Mouse (Mus musculus) testis, postnatal 14 days (tissue): ENCODE measurements around the gene Cntn6.

Experiments used
- DNase-seq: peaks from one replicate; pipeline ENCODE4 v3.0.0; 2021; ENCODE audit warnings: low spot score

The Cntn6 gene

DNA sequence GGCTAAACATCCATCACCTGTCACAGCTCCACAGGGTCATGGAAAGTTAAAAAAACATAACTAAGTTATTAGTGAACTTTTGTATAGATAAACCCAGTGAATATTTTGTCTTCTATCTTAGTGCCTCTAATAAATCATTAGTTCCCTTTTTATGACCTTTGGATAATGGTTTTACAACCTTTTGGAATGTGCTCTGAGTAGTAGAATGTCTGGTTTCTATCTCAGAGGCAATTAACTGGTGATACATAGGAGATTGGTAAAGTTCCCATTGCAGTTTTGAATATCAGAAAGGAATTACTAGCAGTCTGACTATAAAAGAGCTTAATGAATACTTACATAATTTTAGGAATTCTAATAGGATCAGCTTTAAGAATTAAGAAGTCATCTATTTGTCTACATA, 265.5 kb downstream of the Cntn6 start:
- DNase-seq, result no peak

DNA sequence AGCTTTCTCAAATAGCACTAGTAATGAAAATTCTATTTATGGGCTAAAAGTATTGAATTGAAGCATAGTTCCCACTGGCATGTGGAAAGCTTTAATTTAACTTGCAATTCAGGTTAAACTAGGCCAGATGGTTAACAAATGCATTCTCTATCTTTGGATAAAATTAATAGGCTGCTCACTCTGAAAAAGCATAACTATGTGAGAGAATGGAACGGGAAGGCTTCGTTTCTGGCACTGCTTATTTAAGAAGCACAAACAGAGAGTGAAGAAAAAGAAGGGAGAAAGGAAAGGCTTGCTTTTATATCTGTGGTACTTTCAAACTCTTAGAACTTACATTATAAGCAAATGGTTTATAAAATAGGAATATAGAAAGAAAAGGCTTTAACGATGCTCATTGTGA, 268.6 kb downstream of the Cntn6 start:
- DNase-seq, result no peak

DNA sequence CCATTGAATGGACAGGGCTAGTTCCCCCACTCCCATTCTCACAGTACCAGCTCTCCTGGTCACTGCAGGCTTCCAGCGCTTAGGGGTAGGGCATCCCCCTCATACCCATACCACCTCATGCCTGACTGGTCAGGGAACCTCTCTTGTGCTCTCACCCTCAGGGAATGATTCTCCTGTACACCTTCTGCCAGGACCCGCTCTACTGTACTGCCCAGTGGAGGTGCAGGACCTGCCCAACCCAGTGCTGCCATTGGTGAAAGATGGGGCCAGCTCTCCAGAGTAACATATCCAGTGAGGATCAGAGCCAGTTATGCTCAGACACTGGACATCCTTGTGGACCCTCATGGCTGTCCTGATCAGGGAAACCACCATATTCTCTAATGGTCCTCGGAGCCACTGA, 291.3 kb downstream of the Cntn6 start:
- no peak for DNase-seq

DNA sequence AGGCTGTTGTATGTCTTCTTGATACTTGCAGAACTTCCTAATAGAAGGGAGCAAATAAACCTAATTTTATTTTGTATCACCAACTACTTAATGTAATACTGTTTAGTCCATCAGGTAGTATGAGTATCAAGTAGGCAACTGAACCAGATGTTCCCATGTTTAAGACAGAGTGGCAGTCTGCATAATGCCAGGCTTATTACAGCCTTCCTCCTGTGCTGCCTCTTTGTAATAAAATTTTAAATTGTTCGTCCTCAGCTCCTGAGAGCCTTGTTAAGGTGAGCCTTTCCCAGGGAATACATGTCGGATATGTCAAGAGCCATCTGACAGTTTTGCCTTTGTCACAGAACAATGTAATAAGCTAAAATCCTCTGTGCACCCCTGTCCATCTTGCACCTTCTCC, 294.9 kb downstream of the Cntn6 start:
- no peak for DNase-seq

DNA sequence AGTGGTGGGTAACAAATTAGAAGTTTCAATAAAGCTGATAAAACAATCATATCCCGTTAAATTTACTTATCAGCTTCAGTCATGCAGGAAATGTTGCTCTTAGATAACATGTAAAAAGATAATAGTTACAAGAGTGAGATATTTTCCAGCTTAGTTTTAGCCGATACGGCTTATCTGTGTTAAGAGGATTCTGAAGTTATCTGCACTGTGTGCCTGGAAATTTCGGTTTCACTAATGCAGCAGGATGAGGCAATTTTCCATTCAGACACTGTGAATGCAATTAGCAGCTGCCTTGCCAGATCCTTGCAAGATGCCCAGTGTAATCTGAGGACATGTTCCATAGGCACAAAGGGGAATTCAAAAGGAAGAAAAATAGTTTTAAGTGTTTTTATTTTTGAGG, 315.9 kb downstream of the Cntn6 start:
- no peak for DNase-seq

DNA sequence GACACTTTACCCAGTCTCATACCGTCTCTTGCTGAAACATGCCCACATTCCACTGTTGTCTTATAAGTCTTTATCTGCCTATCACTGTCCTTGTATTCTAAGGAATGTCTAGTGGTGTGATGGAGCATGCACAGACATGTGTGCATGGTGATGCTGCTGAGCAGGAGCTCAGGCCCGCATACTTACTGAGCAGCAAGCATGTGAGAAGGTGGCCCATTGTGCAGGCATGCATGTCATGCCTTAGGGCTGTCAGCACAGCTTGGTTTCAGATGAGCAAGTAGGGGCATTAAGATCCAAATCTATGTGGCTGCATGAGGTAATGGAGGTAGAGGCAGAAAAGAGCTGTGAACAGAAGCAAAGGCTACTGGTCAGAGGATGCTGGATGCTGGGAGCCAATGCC, 323.0 kb downstream of the Cntn6 start:
- DNase-seq, result no peak

DNA sequence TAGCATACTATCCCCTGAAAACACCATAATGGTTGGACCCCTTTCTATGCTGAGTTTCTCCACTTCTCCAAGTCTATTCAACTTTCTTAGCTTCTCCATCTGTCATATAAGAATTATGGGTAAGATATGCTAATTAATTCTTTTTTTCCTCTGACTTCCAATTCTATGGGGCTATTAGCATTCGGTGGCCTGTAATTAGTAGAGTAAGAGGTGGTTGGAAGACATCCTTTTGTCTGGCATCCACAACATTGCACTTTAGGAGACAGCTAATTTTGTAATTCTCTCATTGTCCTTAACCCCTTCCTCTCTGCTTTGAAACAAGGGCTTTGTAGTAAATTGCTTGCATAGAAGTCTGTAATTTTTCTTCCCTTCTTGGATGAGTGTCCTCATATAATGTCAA, 387.1 kb downstream of the Cntn6 start:
- DNase-seq, result no peak

DNA sequence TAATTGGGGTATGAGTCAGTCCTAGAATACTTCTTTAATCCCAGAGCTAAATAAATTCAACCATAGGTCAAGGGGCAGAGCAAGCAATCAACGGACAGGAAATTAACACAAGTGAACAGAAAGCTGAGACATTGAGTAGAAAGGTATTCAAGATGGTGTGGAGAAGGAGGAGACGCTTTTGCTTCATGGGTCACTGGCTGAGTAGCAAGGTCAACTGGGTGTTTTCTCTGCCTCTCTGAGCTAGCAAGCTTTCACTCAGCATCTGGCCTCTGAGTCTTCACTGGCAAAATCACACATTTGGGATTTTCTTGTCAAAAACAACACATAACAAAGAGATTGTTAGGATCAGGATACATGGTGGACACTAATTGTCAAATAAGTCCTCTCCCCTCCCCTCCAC, 391.4 kb downstream of the Cntn6 start:
- DNase-seq, result no peak

DNA sequence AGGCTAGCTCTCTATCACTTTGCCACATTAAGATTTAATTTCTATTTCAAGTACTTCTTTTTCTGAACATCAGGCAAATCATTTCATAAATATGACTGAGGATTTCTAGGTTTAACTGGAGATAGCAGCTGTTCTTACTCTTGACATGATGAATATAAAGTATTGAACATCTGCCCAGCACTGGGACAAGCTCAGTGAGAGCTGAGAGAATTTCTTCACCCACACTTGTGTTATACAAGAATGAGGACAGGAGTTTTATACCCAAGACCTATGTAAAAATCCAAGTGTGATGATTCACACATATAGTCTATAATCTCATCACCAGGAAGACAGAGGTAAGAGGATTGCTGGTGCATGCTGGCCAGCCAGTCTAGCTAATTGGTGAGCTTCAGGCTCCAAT, 393.2 kb downstream of the Cntn6 start:
- DNase-seq, result no peak

DNA sequence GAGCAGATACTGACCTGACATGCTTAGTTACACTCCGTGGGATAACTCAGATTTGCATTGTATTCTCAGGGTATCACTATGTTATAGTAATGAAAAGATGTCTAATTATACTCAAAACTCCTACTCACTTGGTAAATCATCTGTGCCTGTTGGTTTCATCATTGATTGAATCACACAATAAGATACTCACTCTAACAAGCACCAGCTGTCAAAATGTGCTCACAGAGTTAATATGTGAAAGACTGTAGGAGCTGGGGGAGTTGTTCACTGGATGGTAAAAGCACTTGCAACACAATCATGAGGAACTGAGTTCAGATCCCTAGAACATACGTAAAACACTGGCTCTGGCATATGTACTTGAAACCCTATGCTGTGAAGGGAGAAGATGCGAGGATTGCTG, 398.5 kb downstream of the Cntn6 start:
- DNase-seq, result no peak
